Mouse (Mus musculus) thymus, postnatal 25 days (tissue): Measurements from ENCODE around the gene 1700012B09Rik.

ENCODE experiments used
- DNase-seq: peaks from one replicate; pipeline ENCODE4 v3.0.0; 2022

1700012B09Rik gene

DNA sequence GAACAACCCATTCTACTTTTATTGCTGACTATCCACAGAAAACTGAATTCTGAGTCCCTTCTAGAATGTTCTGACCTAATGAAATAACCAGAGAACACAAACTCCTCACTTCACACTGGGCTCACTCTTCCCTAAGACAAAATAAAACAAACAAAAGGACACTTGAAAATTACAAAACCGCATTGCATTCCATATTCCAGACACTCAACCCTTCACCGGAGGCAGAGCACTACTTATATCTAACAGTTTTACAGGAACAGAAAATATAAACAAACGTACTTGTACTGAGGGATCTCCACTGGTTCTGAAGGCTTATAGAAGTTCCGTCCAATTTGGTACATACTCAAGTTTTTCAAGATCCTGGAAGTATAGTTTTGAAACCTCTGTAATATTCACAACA is 42.5 kb downstream of the 1700012B09Rik start:
- DNase-seq, result no peak

GRCm38 (mm10) chr9:14726629-14727028 is 44.2 kb downstream of the 1700012B09Rik start:
- no peak for DNase-seq

GRCm38 (mm10) chr9:14726005-14726404 is 44.8 kb downstream of the 1700012B09Rik start:
- DNase-seq, result no peak

DNA sequence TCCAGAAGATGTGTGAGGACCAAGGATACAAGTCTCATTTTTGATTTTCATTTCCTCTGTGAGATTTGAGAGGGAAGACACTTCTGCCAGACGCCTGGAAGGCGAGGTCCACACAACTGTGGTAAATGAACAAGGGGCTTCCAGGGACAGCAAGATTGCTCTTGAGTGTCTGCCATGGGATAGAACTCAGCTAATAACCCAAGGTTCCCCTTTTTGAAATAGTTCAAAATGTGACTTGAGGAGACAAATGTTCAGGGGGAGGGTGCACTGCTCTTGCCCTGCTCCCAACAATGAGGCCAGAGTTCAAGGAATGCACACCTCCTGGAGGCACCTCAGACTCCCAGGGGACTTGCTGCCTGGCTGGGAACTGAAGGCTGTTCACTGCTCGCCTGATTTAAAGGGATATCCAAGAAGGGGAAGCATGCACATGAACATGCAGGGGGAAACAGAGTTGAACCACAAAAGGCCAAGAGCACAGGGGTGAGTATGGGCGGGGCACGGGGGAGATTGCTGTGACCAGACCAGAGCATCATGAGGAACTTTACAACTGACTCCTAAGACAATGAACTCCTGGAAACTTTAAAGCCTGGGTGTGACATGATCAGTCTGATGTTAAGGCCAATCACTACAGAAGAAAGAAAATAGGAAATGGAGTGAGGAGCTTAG is 45.9 kb downstream of the 1700012B09Rik start:
- DNase-seq, result no peak

- no peak for DNase-seq
Observed at GRCm38 (mm10) chr9:14721610-14722009, 49.2 kb downstream of the 1700012B09Rik start.

GRCm38 (mm10) chr9:14720384-14720783 is 50.4 kb downstream of the 1700012B09Rik start:
- DNase-seq, result no peak

DNA sequence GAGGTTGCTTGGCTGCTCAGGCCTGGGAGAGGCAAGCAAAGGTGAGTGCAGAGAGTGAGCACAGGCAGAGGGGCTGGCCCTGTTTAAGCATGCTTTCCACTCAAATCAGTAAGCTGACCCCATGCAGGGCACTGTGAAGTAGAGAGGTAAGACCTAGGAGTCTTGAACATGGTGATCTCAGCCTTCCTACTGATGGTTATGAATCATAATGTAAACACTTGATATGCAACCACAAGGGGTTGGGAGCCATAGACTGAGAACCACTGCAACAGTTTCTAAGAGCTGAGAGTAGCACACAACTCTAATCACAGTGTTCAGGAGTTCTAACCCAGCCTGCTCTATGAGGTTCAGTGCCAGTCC is 52.5 kb downstream of the 1700012B09Rik start:
- no peak for DNase-seq

- DNase-seq, result no peak
Observed at GRCm38 (mm10) chr9:14717689-14718331, 53.0 kb downstream of the 1700012B09Rik start.

GRCm38 (mm10) chr9:14715258-14715657 is 55.6 kb downstream of the 1700012B09Rik start:
- no peak for DNase-seq

DNA sequence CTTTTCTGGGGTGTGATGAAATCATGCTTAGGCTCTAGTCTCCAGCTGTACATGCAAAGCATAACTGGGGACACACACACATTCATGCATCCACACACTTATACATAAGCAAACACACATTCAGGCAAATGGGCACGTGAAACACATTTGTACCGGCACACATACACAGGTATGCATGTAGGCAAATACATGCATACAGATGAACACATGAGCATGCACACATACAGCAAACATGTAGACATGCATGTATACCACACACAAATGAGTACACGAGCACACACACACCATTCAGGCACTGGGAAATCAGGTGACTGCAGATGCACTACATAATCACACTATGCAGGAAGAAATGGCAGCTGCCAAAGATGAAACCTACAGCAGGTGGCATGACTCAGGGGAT is 59.9 kb downstream of the 1700012B09Rik start:
- no peak for DNase-seq
